In the genomic region with DNA sequence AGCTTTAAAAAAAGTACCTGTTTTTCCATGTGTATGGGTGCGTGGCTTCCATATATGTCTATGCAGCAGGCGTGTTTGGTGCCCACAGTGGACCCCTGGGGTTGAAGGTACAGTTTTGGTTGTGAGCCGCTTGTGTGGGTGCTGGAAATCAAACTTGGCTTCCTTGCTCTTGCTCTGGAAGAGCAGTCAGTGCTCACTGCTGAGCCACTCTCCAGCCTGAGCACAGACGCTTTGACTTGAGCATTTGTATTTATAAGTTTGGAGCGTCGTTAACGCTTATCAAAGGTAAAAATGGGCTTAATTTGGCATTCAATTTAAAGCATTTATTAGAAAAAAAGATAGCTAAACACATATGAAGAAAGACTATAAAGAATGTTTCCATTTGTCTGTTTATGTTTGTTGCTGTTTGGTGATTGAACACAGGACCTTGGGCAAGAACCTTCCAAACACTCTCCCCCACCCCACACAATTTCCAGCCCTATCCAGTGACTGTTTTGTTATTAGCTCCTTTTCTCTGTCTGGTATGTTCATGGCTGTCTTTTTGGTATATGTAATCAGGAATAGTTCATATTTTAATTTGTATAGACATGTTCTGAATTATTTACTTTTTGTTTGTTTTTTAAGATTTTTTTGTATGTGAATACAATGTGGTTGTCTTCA, we compare ENCODE assay signal across 26 mouse cellular contexts. TPM values are rescaled to one million over a fixed set of nuclear protein-coding genes. Genes with fewer than 3 reads are reported as not detected.
DNase-seq lines count a peak whose midpoint lies in the region; ATAC-seq and TF ChIP-seq lines count a peak whose summit lies in the region.
"Had no signal": no experiment of that assay in that cellular context is flagged by ENCODE, and none has a peak within 500 bp of the region (broad histone marks: within the 10 kb centered on the region; RNA-seq: fewer than 3 reads in every experiment).

No protein-coding gene starts in this region.

- no peak for ATAC-seq in lung, embryonic 14.5 days (ENCODE audit: insufficient read depth)
- no peak for ATAC-seq in lung, postnatal 0 days
- ATAC-seq: forebrain, embryonic 13.5 days; forebrain, embryonic 16.5 days; Patski had no signal

- no peaks in the 10 kb centered on the region for H3K4me1 ChIP-seq in heart, embryonic 10.5 days
- H3K4me1 ChIP-seq in lung, embryonic 14.5 days (ENCODE audit: insufficient read depth), result peaks cover 7% of the 10 kb centered on the region; the same call in 1 of the 2 replicates
- H3K4me1 ChIP-seq in lung, postnatal 0 days (ENCODE audit: insufficient read depth, low read depth, low read length), result no peaks in the 10 kb centered on the region
- H3K4me1 ChIP-seq: forebrain, embryonic 10.5 days had no signal

- H3K36me3 ChIP-seq in heart, embryonic 10.5 days, result no peaks in the 10 kb centered on the region
- H3K36me3 ChIP-seq in lung, embryonic 14.5 days (ENCODE audit: insufficient read depth), result no peaks in the 10 kb centered on the region
- no peaks in the 10 kb centered on the region for H3K36me3 ChIP-seq in lung, postnatal 0 days (ENCODE audit: insufficient read depth, low read length)
- H3K36me3 ChIP-seq: forebrain, embryonic 10.5 days; G1E; heart, embryonic 12.5 days; heart, embryonic 15.5 days; hindbrain, embryonic 10.5 days; hindbrain, embryonic 13.5 days had no signal

- peak; percentile 67 for DNase-seq in heart, adult 11 months
- no peak for DNase-seq in heart, embryonic 10.5 days (ENCODE audit: low spot score)
- peak; percentile 62 for DNase-seq in lung, embryonic 14.5 days
- DNase-seq in lung, postnatal 36 days, result no peak
- DNase-seq in lung, postnatal 0 days (ENCODE audit: low spot score), result peak; percentile 46
- no peak for DNase-seq in lung, postnatal 25 days (ENCODE audit: low spot score)
- no peak for DNase-seq in kidney, adult 8-10 months
- DNase-seq: adrenal gland, postnatal 10 days; adrenal gland, postnatal 36 days; cerebellum, adult 18-20 months; cerebellum, adult 9-10 months; cerebellum, postnatal 14 days; gastrocnemius, postnatal 10 days; gastrocnemius, postnatal 36 days; heart, postnatal 10 days; heart, postnatal 36 days had no signal

- no peak; the same call in 1 of the 2 replicates for TF ChIP-seq EP300 in lung, postnatal 0 days (IDR thresholded peaks at IDR 0.05)

- no peak overlapping the region for H3K27ac ChIP-seq in heart, embryonic 10.5 days
- H3K27ac ChIP-seq in lung, embryonic 14.5 days (ENCODE audit: low read depth), result no peak overlapping the region
- 0 out of 2 replicates have a peak overlapping the region, but pooled peaks have one; percentile 21 for H3K27ac ChIP-seq in lung, postnatal 0 days (ENCODE audit: low read length)
- H3K27ac ChIP-seq: forebrain, embryonic 10.5 days; forebrain, embryonic 13.5 days; heart, embryonic 15.5 days; hindbrain, embryonic 10.5 days; hindbrain, embryonic 13.5 days had no signal

- H3K9ac ChIP-seq in lung, embryonic 14.5 days, result no peak overlapping the region
- H3K9ac ChIP-seq in lung, postnatal 0 days (replicated peaks; ENCODE audit: low read depth), result no peak overlapping the region
- H3K9ac ChIP-seq: forebrain, embryonic 13.5 days; heart, embryonic 12.5 days; heart, embryonic 15.5 days; hindbrain, embryonic 13.5 days had no signal

- TF ChIP-seq CTCF in lung, embryonic 14.5 days (IDR thresholded peaks at IDR 0.05; ENCODE audit: low read depth), result no peak
- no peak for TF ChIP-seq CTCF in lung, postnatal 0 days (IDR thresholded peaks at IDR 0.05)

- no peak overlapping the region for H3K4me3 ChIP-seq in heart, embryonic 10.5 days
- H3K4me3 ChIP-seq in lung, embryonic 14.5 days (ENCODE audit: low read depth, low read length), result no peak overlapping the region
- no peak overlapping the region for H3K4me3 ChIP-seq in lung, postnatal 0 days (ENCODE audit: low read depth, low read length)
- H3K4me3 ChIP-seq: forebrain, embryonic 10.5 days; forebrain, embryonic 13.5 days; heart, embryonic 12.5 days; heart, embryonic 15.5 days; hindbrain, embryonic 10.5 days; hindbrain, embryonic 13.5 days had no signal

- H3K9me3 ChIP-seq in heart, embryonic 10.5 days, result no peaks in the 10 kb centered on the region
- no peaks in the 10 kb centered on the region for H3K9me3 ChIP-seq in lung, embryonic 14.5 days (ENCODE audit: low read depth, low read length)
- H3K9me3 ChIP-seq in lung, postnatal 0 days (ENCODE audit: low read length), result no peaks in the 10 kb centered on the region
- H3K9me3 ChIP-seq: forebrain, embryonic 10.5 days; forebrain, embryonic 13.5 days; G1E; heart, embryonic 12.5 days; heart, embryonic 15.5 days; hindbrain, embryonic 10.5 days; hindbrain, embryonic 13.5 days had no signal

- no peak overlapping the region for H3K4me2 ChIP-seq in lung, embryonic 14.5 days
- no peak overlapping the region for H3K4me2 ChIP-seq in lung, postnatal 0 days (replicated peaks; ENCODE audit: low read depth, low read length)
- H3K4me2 ChIP-seq: forebrain, embryonic 13.5 days; heart, embryonic 12.5 days; heart, embryonic 15.5 days; hindbrain, embryonic 13.5 days had no signal

- H3K27me3 ChIP-seq in heart, embryonic 10.5 days (ENCODE audit: insufficient read depth, poor library complexity, severe bottlenecking), result no peaks in the 10 kb centered on the region
- H3K27me3 ChIP-seq in lung, embryonic 14.5 days (ENCODE audit: insufficient read depth, low read length), result no peaks in the 10 kb centered on the region
- no peaks in the 10 kb centered on the region for H3K27me3 ChIP-seq in lung, postnatal 0 days (replicated peaks; ENCODE audit: insufficient read depth, low read length)
- H3K27me3 ChIP-seq: CH12.LX; forebrain, embryonic 13.5 days; heart, embryonic 12.5 days; heart, embryonic 15.5 days; hindbrain, embryonic 13.5 days; Patski had no signal

- WGBS in heart, embryonic 10.5 days, result 91% methylated on average over 7 of the region's 7 CpGs
- WGBS in lung, embryonic 14.5 days, result 63% methylated on average over 7 of the region's 7 CpGs
- 65% methylated on average over 7 of the region's 7 CpGs for WGBS in lung, postnatal 0 days

RNA-seq across cellular contexts. Expression of a gene that starts 38.8 kb away (rescaled TPM):
- polyA plus RNA-seq in heart, embryonic 10.5 days (2016; fragmentation: Nextera tagmentation; extraction: Ambion mirVana), result 54.2 and 54.7 TPM in 2 replicates
- polyA plus RNA-seq in lung, embryonic 14.5 days (2014; fragmentation: Nextera tagmentation; extraction: Ambion mirVana), result 41.2 and 47.5 TPM in 2 replicates
- 52.1 and 54.6 TPM in 2 replicates for polyA plus RNA-seq in lung, postnatal 0 days (2015; fragmentation: Nextera tagmentation; extraction: Ambion mirVana)

Comparison
In these comparisons a context has a peak if more than half of its experiments do, and no peak if none do; other contexts are left out.
1. DNase-seq: peak in heart, adult 11 months (single experiment), lung, embryonic 14.5 days (single experiment) and lung, postnatal 0 days (single experiment); none in heart, embryonic 10.5 days (single experiment), lung, postnatal 36 days (single experiment), lung, postnatal 25 days (single experiment) and kidney, adult 8-10 months (0 of 2).